Mouse (Mus musculus) heart, postnatal 4 days (tissue): Measurements from ENCODE around the gene Pik3cg. TPM values are rescaled to one million over a fixed set of nuclear protein-coding genes. Genes with fewer than 3 reads are reported as not detected.
A peak's percentile ranks its signal among the peaks of the same experiment; 100 is the strongest.

ENCODE experiments used
- DNase-seq: peaks from one replicate; pipeline ENCODE4 v3.0.0; 2021
- total RNA-seq, 2 experiments: library from RNA; stranded (reverse); gene quantifications; 2 replicates each; pipeline ENCODE4 v1.2.3; 2021

Gene Pik3cg
- total RNA-seq, 2 experiments from 2014 or later = 1.9 to 2.2 TPM

DNA sequence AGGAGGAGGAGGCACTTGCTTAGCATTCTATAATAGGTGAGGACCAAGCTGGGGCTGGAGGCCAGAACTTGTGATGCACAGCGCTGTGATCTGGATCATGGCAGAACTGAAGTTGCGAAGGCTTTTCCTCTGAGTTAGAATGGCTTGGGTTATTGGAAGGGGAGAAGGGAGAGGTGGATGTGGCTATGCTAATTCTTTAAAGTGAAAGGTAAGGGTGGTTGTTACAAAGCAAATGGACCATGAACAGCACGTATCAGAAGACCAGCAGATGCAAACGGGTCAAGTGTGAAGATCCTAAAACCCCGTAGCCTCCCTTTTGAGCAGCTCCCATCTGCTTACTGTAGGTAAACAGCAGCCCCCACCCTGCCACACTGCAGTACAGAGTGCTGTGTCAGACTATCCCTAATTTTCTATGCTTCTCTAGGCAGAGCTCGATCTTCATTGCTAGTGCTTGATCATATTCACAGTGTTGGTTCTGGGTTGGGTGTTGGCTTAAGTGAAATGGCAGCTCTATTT, 7.3 kb downstream of the Pik3cg start:
- DNase-seq = no peak

DNA sequence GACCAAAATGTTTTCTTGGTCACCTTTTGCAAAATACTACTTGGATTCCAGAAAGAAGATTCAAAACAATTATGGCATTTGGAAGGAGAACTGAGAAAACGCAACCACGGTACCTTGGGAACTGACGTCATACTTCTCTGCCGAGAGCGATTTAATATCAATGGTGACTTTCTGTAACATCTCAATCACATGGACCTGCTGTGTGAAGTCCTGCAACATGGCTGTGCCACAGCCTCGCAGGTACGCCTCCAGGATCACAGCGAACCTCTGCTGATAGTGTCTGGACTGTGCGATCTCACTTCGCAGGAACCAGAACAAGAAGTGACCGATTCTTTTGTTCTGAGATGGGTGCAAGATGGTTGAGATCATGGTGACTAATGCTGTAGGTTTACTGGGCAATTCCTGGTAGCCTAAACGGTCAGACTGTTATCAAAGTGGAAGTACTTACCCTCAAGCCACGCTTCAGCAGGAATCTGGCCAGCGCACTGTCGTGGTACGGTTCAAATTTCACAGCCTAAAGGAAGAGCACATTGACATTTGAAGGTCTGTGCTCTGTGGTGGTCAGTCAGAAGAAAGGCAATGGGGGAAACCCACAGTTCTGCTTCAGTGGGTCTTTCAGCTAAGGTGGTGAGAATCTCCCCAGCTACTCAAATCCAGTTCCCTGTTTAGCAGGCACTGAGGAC, 7.9 kb downstream of the Pik3cg start:
- DNase-seq = no peak

DNA sequence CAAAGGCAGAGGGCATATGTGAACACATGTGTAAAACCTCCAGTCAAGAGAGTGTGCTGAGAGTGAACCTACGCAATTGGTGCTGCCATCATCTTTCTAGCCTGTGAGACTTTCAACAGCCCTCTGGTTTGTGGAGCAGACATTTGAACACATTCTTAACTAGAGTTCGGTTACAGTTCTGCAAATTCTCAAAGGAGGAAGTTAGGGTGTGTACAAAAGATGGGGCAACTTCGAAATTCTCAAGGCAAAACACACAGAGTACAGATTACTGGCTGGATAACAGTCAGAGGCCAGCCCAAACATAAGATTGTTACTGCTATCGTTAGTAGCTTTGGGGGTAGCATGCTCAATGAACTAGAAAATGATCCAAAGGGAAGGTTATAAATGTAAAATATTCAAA, 9.0 kb downstream of the Pik3cg start:
- DNase-seq = no peak

DNA sequence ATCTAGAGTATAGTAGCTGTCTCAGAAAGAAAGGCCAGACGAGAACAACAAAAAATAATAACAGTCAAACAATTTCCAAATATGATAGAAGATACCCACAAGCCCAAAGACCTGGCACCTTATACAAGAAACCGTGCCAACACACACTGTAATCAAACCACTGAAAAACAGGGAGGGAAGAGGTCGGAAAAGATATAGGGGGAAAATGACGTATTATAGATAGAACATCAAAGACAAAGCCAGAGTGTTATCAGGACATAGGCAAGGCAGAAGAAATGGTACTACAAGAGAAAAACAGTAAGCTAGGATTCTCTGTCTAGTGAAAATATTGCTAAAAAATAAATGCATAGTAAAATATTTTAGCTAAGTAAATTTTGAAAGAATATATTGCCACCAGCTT, 10.4 kb downstream of the Pik3cg start:
- no peak for DNase-seq

DNA sequence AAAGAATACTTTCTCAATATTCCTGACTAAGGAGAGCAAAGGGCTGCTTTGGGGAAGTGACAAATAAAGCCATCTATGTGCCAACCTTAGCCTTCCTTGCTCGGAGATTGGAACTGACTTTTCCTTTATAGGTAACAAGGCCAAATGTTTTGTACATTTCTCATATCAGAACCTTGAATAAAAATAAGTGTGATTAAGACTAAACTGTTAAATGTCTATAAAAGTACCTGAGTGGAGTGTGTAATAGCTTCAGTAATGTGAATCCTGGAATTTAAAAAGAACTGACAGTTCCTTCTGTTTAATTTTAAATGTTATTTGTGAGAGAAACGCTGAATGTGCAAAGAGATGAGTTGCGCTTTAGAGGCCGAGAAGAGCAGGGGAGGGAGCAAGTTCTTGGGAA, 13.5 kb downstream of the Pik3cg start:
- DNase-seq = no peak

DNA sequence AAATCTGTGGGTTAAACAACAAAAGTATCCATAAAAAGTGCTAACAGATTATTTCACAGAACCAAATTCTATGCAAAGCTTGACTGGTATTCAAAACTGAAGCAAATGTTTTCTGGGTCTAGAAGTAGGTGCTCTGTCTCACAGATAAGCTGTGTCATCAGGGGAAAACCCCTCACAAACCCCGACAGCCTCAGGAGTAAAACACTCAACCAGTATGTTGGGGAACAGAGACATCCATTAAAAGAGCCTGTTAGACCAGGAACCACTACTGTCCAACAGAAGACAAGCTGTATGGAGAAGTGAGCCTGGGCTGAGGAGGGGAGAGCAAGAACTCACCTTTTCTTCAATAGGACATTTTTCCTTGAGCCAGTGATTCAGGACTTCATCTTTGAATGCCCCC, 14.1 kb downstream of the Pik3cg start:
- no peak for DNase-seq

DNA sequence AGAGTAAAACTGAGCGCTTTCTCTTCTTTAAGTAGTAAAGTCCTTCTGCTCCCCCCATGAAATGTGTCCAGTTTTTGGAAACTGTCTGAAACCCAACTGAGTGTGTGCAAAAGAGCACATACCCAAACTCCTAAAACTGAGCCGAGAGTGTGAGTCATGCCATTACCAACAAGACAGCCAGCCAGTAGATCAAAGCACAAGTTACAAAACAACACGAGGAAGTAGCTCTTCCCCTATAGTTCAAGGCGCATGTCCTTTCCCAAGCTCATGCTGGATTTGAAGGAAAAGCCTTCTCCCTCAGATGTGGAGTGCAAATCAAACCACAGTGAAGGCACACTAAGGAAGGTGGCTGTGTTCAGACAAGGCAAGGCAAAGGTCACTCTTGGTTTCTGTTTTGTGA, 17.5 kb downstream of the Pik3cg start:
- no peak for DNase-seq

DNA sequence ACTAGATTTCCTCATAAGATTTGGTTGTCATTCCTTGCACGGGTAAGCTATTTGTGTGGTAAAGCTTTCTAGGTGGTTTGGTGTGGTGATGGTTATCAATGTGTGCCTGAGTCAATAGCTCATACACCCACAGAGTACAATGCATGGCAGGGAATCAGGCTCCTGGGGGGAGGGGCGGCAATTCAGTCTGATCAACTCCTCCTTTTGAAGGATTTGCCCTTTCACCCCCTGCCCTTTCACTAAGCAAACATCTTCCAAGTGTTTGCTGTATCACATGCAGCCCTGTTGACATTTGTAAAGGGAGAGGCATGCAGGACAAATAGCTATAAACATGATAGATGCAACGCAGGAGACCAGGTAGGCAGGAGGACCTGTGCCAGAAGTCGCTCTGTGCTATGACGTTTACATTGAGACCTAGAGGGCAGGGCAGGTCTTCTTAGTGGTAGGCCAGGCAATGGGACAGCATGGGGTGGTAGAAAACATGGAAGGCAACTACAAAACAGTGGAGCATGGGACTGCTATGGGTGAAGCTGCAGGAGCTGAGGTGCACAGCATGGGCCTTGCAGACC, 20.7 kb downstream of the Pik3cg start:
- DNase-seq = no peak

DNA sequence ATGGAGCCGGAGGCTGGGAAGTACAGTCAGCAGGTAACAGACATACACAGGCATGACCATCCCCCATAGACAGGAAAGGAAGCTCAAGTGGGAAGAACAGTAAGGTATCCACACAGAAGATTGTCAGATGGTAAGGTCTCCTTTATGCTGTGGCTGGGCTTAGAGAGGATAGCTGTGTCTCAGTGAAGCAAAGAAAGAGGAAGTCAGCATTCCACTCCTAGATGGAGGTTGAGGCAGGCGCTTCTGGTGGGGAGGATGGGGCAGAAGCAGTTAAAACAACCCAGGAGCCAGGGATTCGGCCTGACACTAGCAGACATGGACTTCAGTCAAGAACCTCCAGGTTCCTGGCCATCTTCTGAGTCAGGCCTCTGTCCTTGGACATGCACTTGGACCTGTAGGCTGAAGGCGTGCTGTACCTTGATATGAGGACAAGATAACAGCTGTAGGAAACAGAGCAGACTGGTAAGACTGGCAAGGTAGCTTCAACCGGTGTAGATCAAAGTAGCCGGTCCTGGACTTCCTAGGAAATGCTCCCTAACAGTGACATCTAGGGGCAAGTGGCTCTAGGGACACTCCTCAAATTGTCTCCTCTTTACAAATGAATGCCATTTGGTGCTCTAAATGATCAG, 21.7 kb downstream of the Pik3cg start:
- DNase-seq = no peak

DNA sequence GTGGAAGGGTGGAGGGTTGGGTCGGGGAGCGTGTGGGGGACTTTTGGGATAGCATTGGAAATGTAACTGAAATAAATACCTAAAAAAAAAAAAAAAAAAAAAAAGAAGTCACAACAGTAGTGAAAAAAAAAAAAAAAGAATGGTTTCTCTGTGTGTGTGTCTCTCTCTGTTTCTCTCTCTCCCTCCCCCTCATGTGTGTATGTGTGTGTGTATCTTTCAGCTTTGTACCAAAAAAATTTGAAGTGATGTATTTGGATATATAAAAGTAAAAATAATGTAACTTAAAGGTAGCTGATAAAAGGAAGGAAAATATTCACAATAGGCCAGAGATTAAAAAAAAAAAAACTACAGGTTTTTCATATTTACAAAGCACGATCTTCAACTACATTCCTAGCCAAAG, 23.6 kb downstream of the Pik3cg start:
- no peak for DNase-seq

DNA sequence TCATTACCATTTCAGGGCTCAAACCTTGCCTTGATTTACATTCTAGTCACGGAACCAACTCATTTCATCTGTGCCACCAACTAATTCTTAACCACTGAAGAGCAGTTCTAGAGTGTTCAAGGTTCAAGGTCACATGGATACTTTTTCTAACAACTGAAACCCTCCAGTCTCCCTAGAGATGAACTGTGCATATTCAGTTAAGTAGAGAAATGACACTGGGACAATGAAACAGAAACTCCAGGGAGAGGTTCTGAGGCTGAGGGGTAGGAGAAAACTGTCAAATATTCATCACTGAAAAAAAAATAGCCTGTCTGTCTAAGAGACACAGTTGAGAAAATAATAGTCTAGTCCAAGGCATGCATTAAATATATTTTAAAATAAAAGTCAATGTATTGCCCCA, 24.9 kb downstream of the Pik3cg start:
- DNase-seq = no peak

DNA sequence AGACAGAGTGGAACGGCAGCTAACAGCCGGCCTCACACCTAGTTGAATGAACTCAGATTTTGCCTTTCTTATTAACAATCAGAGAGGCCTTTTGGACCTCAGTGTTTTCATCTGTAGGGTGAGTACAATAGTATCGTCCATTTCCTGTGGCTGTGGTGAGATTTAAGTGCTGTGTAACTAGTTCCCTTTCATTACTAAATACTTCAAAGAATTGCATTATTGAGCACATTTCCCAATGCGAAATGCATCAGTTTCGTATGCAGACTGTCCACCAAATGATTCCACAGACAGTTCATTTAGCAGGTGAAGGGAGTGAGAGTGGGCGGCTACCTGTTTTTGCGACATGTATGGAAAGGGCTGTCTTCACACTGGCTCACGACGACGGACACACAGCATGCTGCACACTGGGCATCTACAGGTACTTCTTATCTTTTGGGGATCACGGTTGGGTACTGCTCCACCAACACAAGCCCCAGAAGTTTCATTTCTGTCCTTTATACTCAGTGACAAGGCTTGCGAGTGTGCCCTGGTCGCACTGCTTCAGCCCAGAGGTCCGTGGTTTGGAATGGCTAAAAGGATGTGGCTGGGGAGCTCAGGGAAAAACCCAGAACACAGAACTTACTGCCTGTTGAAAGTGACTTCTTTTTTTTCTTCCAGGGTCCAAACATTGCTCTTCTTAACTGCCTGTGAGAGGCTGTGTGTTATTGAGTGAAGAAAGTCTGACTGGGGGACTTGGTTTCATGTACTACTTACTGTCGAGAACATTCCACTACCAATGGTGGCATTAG, 25.6 kb downstream of the Pik3cg start:
- DNase-seq = no peak

DNA sequence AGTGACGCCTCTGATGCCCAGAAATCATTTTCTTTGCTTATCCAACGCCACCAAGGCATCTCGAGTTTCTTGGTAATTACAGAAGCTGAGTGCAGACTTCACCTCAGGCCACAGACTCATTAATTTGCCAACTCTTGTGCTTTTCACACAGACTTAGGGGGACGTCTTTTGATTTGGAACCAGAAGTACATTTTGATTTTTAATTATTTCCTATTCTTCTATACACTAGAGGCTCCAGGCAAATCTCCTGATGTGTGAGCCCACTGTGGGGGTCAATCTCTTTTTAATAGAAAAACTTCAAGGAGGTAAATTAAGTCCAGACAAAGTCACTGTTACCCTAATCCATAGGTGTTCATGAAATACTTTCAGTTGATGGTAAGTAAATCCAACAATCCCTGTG, 26.6 kb downstream of the Pik3cg start:
- DNase-seq = no peak

DNA sequence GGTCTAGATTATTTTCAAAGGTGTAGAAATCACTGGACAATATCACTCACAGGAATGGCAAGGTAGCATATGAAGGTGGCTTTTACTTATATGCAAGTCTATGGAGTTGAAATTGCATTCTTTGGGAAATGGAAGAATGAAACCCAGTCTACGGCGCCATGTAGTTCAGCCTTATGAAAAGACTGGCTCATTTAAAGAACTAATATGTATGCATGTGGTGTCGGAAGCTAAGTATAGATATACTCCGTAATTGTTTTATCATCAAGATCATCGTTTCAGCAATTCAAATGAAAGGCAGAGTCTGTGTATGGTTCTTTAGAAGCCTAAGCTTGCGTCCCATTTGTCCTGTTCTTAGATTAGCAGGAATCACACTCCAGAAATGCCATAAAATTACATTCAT, 34.0 kb downstream of the Pik3cg start:
- DNase-seq = no peak

DNA sequence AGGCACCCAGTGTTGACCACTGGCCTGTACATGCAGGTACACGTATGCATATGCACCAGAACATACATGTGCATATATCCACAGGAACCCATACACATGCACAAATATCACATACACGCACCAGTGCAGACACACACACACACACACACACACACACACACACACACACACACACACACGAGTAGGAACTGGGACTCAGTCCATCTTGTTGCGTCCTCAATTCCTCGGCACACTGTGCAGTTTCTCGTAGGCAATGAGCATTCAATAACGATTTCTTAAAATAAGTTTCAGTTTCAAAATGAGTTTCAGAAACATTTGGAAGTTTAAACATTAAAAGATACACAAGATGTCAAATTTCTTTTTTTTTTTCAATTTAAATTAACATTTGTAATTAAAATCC, 35.6 kb downstream of the Pik3cg start:
- DNase-seq = no peak

DNA sequence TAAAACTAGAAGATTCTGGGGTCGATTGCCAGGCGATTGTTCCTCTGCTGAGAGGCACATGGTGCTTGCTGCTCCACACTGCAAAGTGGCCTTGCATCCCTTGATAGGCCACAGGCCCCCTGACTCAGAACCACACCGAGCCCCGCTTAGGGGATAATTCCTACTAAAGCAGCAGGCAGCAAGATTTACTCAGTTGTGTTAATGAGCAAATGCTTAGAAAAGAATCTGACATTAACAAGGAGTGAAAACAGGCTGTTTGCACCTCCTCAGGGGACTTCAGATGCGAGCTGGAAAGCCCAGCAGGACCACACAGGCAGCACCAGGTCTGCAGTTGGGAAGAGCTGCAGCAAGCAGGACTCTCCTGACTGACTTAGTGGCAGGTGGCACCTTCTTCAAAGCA, 39.3 kb downstream of the Pik3cg start:
- no peak for DNase-seq

DNA sequence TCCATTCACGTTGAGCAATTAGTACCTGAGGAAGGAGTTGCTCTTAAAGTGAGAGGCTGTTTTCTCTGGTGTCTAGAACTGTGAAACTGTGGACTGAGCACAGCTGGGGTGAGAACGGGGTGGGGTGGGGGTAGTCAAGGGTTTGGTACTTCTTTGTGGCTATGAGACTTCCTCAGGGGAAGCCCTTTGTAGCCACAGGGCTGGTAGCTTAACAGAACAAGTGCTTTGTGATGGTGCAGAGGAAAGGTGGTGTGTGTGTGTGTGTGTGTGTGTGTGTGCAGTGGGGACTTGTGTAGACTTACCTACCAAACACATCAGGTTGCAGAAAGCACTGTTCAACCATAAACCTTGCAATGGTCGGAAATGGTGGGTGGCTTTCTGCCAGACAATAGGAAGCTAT, 39.7 kb downstream of the Pik3cg start:
- no peak for DNase-seq

DNA sequence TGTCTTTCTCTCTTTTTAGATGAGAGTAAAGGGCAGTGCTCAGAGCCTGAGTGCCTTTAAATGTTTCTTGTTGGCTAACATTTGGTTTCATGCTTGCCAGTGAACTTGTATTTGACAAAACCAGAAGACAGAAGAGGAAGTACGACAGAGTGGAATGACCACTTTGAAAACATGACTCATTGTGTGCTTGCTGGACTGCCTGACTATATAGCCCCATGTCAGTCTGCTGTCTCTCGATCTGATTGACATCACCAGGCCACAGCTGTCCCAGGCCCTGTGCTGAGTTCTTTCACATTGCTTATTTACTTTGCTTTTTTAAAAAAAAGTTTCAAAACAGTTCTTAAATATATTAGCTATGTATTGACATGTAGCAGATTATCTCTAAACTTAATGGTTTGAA, 44.8 kb downstream of the Pik3cg start:
- DNase-seq = no peak

DNA sequence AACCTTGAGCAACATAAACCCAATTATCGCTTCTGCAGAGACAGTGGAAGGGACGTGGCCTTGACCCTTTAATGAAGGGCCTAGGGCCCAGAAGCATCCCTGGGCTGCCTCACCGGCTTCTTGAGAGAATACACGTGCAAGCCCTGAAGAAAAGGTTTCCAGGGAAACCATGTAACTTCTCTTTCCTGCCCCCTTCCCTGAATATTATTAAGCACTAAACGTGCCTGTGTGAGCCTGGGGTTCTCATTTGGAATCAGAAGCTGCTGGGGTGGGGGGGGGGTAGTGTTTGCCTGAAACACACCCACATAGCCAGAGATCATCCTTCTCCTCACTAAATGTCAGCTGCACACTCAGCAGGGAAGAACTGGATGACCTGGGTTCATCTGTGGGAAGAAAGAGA, 49.7 kb downstream of the Pik3cg start:
- DNase-seq = no peak

DNA sequence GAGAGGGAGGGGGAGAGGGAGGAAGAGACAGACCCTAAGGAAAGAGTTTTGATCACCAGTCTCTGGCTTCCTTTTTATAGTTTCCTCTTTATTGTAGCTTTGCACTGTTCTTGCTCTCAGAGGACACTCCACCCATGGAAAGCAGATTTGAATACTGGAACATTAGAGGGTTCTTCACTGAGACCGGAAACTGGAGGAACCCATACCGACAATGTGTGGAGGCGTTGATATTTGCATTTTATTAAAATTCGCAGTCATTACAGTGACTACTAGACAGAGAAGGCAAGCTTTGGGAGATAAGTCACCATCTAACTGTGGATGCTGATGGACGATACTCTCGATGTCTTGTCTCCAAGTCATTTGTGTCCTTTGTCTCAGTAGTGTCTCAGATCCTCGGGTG, 61.9 kb downstream of the Pik3cg start:
- DNase-seq = no peak

DNA sequence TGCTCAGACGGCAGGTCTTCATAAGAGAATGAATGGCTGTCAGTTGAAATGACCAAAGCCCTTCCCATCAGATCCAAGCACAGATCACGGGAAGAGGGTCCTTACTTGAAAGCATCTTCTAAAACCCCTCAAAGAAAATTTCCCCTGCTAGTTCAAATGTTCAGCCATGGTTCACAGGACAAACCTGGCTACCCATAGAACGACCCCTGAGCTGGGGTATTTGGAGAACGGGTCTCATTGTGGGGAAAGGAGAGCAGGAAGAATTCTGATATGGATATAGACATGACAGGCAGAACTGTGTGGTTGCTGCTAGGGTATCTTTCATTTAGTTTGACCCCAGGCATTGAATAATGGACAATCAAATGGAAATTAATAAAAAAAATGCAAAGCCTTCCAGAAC, 62.8 kb downstream of the Pik3cg start:
- no peak for DNase-seq

DNA sequence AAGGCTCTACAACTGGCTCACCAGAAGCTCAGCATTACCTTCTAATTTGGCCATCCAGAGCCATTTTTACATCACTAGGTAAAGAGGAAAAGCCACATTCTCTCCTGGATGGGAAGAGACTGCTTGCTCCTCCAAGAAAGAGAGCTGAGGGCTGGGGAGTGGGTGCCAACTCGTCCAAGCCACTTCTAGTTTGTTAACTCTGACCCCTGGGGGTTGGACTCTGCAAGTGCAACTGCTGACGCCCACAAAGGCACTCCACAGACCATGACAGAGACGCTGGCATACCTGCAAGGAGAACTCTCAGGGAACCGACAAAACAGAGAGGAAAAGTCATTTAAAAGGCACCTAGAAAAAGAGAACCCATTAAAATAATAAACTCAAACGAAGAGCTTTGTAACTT, 63.9 kb downstream of the Pik3cg start:
- DNase-seq = peak; percentile 86

DNA sequence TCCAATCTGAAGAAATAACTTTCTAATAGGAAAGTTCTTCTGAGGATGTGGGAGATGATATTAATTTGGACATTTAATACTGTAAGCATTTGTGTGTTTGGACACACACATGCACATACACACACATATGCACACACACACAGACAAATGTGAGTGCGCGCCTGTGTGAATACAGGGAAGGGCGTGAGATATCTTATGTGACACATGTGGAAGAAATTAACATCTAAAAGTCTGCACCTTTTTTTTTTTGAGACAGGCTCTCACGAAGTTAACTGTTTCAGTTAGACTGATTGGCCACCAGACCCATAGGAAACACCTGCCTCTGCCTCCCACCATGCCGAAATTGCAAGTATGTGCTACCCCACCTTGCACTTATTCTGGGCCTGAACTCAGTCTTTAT, 64.7 kb downstream of the Pik3cg start:
- DNase-seq = no peak
